Mouse (Mus musculus): ENCODE measurements around the gene Mtf1.

Mtf1 gene

GRCm38 (mm10) chr4:124802309-124803260, 681 bp downstream of the Mtf1 start:
- peak; percentile 97 for DNase-seq (ENCODE audit: low spot score)

- no peak for DNase-seq (ENCODE audit: low spot score)
These were observed 1.5 kb downstream of the Mtf1 start for GRCm38 (mm10) chr4:124803406-124803805.

- no peak for DNase-seq (ENCODE audit: low spot score)
These were observed 6.6 kb downstream of the Mtf1 start for GRCm38 (mm10) chr4:124808511-124808910.

GRCm38 (mm10) chr4:124809136-124809883, 7.4 kb downstream of the Mtf1 start:
- no peak for DNase-seq (ENCODE audit: low spot score)

- DNase-seq (ENCODE audit: low spot score), result no peak
These were observed 8.2 kb downstream of the Mtf1 start for GRCm38 (mm10) chr4:124810056-124810455.

GRCm38 (mm10) chr4:124811347-124811975, 9.6 kb downstream of the Mtf1 start:
- no peak for DNase-seq (ENCODE audit: low spot score)

GRCm38 (mm10) chr4:124815901-124816300, 14.0 kb downstream of the Mtf1 start:
- DNase-seq (ENCODE audit: low spot score), result no peak

- peak; percentile 32 for DNase-seq (ENCODE audit: low spot score)
These were observed 15.9 kb downstream of the Mtf1 start for GRCm38 (mm10) chr4:124817803-124818202.

- DNase-seq (ENCODE audit: low spot score), result no peak
These were observed 16.9 kb downstream of the Mtf1 start for GRCm38 (mm10) chr4:124818832-124819231.

- DNase-seq (ENCODE audit: low spot score), result no peak
These were observed 23.1 kb downstream of the Mtf1 start for GRCm38 (mm10) chr4:124824967-124825366.

GRCm38 (mm10) chr4:124825371-124825965, 23.6 kb downstream of the Mtf1 start:
- no peak for DNase-seq (ENCODE audit: low spot score)

GRCm38 (mm10) chr4:124829671-124830070, 27.8 kb downstream of the Mtf1 start:
- DNase-seq (ENCODE audit: low spot score), result no peak

GRCm38 (mm10) chr4:124832796-124833195, 30.9 kb downstream of the Mtf1 start:
- no peak for DNase-seq (ENCODE audit: low spot score)

GRCm38 (mm10) chr4:124838035-124838700, 36.3 kb downstream of the Mtf1 start:
- no peak for DNase-seq (ENCODE audit: low spot score)

- no peak for DNase-seq (ENCODE audit: low spot score)
These were observed 39.1 kb downstream of the Mtf1 start for GRCm38 (mm10) chr4:124840998-124841397.

GRCm38 (mm10) chr4:124843493-124843892, 41.6 kb downstream of the Mtf1 start:
- DNase-seq (ENCODE audit: low spot score), result peak; percentile 38

GRCm38 (mm10) chr4:124847573-124847972, 45.7 kb downstream of the Mtf1 start:
- peak; percentile 78 for DNase-seq (ENCODE audit: low spot score)

GRCm38 (mm10) chr4:124849631-124850260, 47.8 kb downstream of the Mtf1 start:
- peak; percentile 45 for DNase-seq (ENCODE audit: low spot score)

- peak; percentile 94 for DNase-seq (ENCODE audit: low spot score)
These were observed 48.5 kb downstream of the Mtf1 start, which contains the start of gene Yrdc for GRCm38 (mm10) chr4:124850261-124850913. Gene Yrdc (plus strand): TSS chr4:124850679.

GRCm38 (mm10) chr4:124850933-124851658, 49.2 kb downstream of the Mtf1 start, which contains the start of gene 1110065P20Rik:
Gene 1110065P20Rik (minus strand): TSS chr4:124851196.
- DNase-seq (ENCODE audit: low spot score), result peak; percentile 83
